Mouse (Mus musculus): ENCODE data around the gene Tomm20l.
"Not testable (repeated sequence)": the region's sequence is repeated elsewhere in the genome, so short reads cannot be mapped to it uniquely, and the experiment has no call there.

Tomm20l gene

DNA sequence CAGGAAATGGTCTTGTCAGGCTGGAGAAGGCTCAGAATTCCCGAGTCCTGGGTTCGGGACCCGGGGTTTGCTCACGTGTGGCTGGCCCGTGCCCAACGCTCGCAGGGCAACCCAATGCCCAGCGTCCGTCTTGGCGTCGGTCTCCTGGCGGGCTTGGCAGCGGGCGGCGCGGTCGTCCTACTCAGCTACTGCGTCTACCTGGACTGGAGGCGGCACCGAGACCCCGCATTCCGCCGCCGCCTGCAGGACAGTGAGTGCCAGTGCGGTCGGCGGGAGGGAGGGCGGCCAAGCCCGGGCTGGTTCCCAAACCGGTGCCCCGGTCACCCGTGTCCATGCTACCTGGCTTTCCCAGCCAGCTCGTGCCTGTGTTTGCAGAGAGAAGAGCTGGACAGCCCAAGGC lies at the start of gene Tomm20l:
TSS of gene Tomm20l (plus strand) at position 98 of the 400 bp plus-strand sequence.
- DNase-seq (ENCODE audit: low spot score), result no peak

DNA sequence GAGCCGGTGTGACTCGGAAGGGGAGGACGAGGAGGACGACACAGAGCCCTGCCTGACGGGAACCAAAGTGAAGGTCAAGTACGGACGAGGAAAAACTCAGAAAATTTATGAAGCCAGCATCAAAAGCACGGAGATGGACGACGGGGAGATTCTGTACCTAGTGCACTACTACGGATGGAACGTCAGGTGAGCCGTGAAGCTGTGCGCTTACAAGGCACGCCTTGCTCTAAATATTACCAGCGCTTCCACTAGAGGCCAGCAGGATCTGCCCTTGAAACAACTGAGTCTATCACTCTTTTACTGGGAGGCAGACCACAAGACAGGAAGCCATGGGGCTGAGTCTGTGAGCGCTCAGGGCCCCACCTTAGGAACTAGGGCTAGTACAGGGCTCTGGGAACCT lies 41.4 kb upstream of the Tomm20l start:
- DNase-seq (ENCODE audit: low spot score), result no peak

DNA sequence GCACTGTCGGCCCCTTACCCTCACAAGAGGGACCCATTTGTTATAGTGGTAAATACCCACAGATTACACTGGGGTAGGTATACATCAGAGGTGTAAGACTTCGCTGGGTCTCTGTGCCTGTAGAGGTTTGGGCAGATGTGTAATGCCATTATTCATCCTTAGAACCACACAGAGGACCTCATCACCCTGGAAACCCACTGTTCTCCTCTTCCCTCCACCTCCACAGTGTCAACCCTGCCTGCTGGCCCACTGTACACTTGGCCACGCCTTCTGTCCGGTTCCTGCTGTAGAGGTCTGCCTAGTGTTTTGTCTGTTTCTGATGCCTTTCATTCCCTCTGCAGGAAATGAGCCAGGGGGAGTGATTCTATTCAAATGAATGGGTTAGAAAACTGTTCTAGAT lies 39.2 kb upstream of the Tomm20l start:
- DNase-seq (ENCODE audit: low spot score), result no peak

DNA sequence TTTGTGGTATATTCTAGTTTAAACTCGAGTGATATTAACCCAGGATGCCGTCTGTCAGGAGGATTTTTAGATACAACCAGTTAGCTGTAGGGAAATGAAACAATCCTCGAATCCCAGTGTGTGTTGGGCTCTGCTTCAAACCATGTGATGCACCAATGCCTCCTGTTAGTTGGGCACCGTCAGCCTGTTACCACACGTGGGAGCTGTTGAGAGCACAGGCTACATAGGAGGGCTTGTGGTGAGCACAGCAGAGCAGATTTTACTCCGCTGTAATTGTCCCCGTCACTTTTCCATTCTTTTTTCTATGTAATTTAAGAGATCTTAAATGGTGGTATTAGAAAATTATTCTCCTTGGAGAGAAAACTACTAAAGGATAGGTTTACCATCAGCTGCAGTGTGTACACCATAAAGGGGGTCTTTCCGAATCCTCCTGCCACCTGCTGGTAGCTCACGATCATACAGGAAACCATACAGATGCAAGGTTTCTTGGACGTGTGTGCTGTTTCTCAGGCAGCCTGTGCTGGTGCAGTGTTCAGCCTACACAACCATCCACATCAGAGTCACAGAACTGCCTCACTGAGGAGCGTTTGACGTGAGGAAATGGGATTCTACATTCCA lies 38.0 kb upstream of the Tomm20l start:
- DNase-seq (ENCODE audit: low spot score), result no peak

DNA sequence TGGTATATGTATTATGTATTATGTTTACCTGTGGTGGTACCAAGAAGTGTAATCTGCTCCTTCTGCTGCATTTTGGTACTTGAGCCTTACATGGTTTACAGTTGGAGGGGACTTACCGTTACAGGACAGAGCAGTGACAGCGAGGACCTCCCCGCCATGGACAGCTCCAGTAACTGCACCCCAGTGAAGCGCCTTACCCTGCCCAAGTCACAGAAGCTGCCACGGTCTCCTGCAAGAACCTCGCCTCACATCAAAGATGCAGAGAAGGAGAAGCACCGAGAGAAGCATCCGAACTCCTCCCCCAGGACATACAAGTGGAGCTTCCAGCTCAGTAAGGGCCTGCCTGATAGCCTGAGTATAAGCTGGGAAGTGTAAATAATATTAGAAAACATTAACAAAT lies 24.9 kb upstream of the Tomm20l start:
- DNase-seq (ENCODE audit: low spot score), result no peak

DNA sequence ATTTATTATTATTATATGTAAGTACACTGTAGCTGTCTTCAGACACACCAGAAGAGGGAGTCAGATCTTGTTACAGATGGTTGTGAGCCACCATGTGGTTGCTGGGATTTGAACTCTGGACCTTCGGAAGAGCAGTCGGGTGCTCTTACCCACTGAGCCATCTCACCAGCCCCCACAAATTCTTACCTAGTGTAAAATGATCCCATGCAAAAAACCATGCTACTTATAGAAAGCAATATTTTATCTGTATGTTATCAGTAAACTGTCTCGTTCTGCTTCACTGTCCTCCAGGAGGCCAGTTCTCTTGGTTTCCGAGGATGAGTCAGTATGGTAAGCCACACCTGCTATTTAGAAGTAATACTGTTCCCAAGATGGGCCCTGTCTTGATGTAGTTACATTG lies 7.0 kb upstream of the Tomm20l start:
- not testable (repeated sequence) for DNase-seq (ENCODE audit: low spot score)

DNA sequence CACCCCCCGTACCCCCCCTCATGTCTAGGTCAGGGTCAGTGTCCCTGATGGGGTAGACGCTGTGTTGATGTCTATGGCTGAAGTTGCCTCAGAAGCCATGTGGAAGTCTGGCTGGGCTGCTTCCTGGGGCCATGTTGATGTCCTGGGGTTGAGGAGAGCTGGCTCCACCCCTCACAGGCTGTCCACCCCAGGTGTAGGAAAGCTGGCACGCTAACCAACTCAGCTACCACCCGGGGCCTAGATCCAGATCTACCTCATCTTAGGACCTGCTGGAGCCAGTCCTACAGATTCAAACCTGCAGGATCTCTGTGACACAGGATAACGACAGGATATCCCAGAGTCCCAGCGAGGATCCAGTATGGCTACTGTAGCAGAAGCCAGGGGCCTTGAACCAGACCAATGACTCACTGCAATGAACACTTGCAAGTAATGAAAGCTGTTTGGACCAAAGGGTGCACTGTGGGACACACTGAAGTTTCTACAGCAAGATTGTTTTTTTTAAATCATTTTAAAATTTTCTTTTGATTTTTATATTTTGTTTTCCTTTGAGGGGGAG lies 3.9 kb upstream of the Tomm20l start:
- DNase-seq (ENCODE audit: low spot score), result no peak

DNA sequence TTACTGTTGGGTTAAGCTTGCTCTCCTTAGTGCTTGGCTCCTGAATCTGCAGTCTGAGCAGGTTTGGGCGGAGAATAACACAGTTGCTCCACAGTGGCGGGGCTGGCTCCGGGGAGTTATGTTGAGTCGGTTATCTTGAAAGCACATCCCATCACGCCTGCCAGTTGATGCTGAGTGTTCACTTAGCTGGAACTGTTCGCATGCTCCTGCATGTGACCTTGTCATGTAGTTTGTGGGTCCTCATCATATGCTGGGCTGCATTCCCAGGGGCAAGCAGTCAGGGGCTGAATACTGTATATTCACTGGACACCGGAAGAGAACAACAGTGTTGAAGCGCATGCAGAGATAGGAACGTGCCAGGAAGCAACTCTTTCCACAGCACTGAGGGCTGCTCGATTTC lies 1.8 kb downstream of the Tomm20l start:
- no peak for DNase-seq (ENCODE audit: low spot score)

DNA sequence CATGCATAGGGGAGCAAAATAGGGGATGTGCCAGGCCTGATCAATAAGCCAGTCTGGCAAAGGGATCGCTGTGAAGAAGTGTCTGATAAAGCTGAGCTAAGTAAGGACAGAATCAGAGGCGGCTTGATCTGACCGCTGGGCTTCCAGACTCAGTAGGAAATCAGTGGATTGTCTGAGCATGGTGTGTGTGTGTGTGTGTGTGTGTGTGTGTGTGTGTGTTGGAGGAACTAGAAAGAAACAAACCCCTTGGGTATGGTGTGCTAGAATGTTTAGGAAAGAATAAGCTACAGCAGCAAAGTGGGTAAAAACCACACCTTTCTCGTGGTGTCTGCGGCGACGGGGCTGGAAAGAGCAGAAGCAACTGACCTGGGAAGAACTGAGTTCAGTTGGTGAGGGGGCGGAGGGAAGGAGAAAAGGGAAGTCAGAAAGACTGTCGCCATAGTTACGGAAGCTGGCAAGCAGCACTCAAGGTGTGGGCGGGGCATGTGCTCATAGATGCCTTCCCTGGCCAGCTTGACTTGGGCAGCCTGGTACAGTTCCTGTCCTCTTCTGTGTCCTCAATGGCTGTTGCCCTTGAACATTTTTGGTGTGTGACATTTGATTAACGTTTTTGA lies 2.6 kb downstream of the Tomm20l start:
- no peak for DNase-seq (ENCODE audit: low spot score)

DNA sequence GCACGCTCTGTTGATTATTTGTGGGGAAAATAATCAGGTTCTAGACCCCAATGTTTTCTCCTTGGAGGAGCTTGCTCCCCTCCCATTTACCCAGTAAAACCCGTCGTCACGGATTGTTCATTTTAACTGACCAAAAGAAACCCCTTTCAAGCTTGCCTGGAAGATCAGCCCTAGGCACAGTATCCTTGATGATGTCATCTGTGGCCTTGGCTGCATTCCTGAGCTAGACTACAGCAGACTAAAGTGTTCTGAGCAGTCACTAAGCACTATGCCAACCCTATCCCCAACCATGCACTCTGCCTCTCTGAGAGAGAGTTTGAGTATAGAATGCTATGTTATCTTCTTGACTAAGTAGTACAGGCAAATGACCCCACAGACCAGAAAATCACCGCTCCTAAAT lies 5.2 kb downstream of the Tomm20l start:
- no peak for DNase-seq (ENCODE audit: low spot score)

DNA sequence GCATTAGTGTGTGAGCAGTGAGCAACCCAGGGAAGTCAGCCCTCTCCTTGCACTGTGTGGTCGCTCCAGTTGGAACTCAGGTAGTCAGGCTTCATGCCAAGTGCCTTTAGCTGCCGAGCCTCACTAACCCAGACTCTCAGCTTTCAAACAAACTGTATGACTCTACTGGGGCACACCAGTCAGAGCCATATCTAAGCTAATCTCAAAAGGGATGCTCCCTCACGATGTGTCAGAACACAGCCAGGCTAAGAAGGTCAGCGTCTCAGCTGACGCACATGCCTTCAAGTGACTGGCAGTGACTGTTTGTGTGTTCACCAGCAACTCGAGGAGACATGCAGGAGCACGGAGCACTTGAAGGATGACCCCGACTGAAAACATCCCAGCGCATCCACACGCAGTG lies 11.5 kb downstream of the Tomm20l start:
- DNase-seq (ENCODE audit: low spot score), result no peak

DNA sequence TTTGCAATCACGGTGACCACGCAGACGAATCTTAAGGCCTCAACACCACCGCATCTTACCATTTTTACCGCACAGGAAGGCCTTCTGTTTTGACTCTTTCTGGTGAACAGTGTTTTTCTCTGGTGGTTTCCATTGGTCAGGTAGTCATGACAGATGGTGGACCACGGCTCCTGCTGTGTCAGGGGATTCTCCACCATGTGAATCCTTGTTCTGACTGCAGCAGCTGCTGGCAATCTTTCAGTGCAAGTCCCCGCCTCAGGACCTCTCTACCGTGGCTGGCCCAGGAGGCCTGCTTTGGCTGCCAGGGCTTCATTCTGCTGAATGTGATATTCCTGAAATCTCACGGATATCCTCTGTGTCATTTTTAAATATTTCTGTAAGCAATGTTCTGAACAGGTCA lies 12.1 kb downstream of the Tomm20l start:
- no peak for DNase-seq (ENCODE audit: low spot score)

DNA sequence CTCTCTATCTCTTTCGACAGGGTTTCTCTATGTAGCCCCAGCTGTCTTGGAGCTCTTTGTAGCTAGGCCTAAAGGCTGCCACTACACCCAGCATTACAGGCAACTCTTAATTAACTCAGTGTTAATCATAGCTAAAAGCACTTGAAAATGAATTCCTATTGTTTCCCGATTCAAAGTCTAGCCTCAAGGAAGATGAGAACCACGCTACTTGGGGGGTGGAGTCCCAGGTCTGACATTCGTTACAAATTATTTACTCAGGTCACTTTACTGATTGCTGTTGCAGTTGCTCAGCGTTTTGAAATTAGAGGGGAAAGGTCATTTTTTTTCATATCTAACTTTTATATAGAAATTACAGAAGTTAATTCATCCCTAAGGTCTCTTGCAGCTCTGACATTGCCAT lies 24.4 kb downstream of the Tomm20l start:
- DNase-seq (ENCODE audit: low spot score), result no peak

DNA sequence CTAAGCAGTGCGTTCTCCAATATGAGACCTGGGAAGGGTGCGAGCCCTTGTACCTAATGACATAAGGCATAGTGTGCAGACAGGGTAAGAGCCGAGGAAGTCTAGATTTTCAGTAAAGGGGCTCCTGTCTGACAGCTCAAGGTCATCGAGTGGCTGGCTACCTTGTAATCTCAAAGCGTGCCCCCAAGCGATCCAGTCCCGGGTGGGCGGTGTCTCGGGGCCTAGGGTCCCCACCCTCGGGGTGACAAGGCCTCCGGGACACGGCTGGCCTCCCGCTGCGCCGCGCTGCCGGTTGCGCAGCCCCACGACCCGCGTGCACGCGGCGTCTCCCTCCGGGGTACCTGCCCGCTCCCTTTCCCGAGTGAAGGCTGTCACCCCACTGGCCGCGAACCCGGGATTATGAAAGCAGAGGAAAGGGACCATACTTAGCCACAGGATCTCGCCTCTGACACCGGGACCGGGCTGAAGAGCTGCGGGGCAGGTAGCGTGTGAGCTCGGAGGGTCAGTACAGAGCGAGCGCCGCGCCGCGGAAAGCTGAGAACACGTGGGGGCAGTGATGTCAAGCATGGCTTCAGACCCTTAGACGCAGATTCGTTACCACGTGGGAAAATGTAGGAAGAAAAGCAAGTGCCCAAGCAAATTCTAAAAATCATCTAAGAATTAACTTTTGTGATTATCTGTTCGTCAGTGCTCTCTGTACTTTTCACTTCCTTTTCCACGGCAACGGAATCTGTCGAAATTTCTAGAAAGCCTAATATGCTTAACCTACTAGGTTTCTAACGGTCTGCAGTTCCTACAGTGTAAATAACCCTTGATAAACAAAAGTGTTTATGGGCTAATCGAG lies 25.1 kb downstream of the Tomm20l start, which contains the start of the genes Timm9 and 2700049A03Rik:
TSS of gene Timm9 (minus strand) at position 555 of the 844 bp plus-strand sequence.
TSS of gene 2700049A03Rik (plus strand) at position 719 of the 844 bp plus-strand sequence.
- no peak for DNase-seq (ENCODE audit: low spot score)

DNA sequence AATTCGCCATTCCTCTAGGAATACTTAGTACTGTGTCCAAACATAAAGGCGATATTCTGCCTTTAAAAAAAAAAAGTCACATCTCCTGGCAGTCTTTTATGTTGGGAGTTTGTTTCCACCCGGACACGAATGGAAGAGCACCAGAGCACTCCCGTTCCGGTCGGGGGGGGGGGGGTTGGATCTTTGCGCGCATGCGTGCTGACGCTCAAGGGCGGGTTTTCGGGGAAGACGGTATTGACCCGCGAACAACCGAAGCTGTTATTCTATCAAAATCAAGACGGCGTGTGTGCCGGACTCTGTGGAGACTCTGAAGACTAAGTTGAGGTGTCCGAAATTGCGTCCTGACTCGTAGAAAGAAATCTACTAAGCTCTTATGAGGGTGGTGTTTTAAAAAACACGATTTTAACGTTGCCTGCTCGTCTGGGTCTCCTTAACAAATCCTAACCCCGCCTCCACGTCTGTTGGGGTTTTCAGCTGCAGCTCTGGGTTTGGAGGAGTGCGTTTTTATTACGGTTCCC lies 25.8 kb downstream of the Tomm20l start:
- DNase-seq (ENCODE audit: low spot score), result peak; percentile 25

DNA sequence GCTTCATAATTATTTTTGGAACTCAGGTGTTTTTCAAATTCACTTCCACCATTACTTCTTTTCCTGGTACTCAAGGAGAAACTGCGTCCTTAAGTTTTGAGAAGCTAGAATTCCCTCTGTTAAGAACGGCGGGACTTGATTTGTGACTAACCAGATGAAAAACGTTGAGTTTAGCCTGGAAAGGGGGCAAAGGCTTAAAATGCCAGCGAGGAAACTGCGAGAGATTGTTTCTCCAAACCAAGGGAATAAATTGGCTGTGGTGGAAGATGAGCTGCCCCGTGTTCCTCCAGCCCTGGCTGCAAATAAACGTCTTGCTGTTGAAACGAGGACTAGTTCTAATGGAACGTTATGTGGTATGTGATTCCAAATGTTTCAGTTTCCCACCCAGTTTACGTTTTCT lies 26.5 kb downstream of the Tomm20l start:
- DNase-seq (ENCODE audit: low spot score), result no peak

DNA sequence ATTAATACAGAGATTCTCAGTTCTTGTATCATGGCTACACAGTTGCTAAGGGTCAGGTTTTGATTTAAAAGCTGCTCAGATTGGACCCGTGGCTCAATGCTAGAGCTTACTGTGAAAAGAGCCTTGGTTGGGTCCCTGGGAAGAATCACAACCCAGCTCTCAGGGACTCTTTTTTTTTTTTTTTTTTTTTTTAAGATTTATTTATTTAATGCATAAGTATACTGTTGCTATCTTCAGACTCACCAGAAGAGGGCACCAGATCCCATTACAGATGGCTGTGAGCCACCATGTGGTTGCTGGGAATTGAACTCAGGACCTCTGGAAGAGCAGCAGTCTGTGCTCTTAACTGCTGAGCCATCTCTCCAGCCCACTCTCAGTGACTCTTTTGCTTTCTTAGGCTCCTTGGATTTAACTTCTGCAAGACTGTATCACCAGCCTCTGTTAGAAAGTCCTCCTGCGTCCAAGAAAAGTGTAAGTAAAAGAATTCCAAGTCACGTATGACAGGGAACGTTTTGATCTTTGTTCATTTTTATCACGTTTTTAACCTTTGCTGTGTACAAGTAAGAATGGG lies 28.1 kb downstream of the Tomm20l start:
- DNase-seq (ENCODE audit: low spot score), result no peak

DNA sequence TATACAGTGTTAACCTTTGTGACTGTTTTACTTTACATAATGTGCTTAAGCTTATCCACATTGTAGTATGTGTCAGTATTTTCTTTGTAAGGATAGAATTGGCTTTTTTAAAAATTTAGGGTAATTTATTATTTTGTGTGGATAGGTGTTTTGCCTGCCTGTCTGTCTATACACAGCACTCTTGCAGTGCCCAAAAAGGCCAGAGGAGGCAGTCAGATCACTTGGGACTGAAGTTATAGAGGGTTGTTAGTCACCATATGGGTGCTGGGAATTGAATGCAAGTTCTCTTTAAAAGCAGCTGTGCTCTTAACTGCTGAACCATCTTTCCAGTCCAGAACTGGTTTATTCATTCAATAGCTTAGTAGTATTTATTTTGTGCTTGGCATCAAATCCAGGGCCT lies 30.0 kb downstream of the Tomm20l start:
- DNase-seq (ENCODE audit: low spot score), result no peak

DNA sequence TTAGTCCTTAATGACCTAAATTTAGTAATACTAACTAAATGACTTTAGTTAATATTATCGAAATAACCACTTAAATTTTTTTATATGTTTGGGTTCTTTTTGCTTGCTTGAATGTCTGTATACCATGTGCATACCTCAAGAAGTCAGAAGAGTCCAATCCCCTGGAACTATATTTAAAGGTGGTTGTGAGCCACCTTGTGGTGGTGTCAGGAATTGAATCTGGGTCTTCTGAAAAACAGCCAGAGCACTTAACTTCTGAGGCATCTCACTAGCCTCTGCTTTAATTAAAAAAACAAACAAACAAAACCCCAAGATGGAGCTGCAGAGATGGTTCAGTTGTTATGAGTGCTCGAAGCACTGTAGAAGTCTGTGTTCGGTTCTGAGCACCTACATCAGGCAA lies 36.4 kb downstream of the Tomm20l start:
- DNase-seq (ENCODE audit: low spot score), result no peak

DNA sequence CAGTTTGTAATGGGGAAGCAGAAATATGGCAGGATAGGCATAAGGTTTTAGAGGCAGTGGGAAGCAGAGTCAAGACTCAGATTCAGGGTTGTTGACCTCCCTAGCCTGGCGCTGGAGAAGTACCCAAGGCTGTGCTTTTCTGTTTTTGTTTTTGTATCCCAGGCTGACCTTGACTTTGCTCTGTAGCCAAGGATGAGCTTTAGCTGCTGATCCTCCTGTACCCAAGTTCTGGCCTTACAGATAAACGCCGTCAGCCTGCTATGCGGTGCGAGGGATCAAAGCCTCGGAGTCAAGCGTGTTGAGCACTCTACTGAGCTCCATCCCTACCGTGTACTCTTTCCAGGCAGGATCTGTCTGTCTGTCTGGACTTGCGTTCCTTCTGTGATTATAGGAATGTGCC lies 37.6 kb downstream of the Tomm20l start:
- no peak for DNase-seq (ENCODE audit: low spot score)

DNA sequence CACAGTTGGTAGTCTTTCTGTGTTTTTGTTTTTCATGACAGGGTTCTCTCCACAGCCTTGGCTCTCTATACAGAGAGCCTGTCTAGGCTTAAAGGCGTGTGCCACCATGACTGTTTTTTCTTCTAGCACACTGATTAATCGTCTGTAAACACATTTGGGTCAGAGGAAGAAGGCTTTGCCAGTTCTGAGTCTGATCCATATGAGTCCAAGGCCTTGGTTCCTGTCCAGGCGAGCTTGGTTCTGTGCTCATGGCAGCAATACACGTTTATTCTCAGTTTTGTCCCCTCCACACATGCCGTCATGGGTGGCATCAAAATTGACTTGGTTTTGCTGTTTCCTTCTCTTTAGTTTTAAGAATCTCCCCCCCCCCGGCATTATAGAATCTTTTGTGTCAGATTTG lies 38.2 kb downstream of the Tomm20l start:
- no peak for DNase-seq (ENCODE audit: low spot score)

DNA sequence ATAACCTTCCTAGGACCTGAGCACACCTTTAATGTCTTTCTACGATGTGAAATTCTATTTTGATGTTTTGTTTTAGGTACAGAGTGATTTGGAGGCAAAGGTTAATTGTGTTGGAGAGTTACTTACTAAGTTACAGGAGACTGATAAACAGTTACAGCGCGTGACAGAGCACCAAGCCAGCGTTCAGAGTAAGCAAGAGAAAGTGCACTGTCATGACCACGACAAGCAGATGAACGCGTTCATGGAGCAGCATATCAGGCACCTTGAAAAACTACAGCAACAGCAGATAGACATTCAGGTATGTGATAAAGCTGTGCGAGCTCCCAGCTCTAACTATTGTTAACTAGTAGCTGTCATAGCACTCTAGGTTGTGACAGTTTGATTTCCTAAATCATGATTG lies 38.9 kb downstream of the Tomm20l start:
- no peak for DNase-seq (ENCODE audit: low spot score)
